Mouse (Mus musculus): ENCODE measurements at regions not wholly inside any gene's neighbourhood (a gene's known extent, or its start where the extent isn't known, plus 50 kb on each side); places are given as distances from the start of the nearest gene placed in this dataset.
A peak's percentile ranks its signal among the peaks of the same experiment; 100 is the strongest.
"Not testable (repeated sequence)": the region's sequence is repeated elsewhere in the genome, so short reads cannot be mapped to it uniquely, and the experiment has no call there.

DNA sequence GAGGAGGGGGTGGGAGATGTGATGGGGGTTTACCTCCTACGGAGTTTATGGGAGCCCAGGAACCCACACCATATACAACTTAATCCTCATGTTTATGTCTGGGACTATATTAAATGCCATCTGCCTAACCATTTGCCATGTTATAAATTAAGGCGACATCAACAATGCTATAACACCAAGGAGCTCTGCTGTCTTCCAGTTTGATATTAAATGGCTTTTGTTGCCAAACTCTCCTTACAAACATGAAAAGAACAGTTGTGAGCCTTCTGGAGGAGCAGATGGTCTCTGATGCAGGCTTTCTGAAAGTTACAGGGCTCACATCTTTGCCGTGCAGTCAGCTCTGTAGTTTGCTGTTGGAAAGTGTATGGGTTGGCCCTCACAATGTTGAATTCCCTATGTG lies 470.3 kb upstream of the Sall1 start:
- peak; percentile 62 for DNase-seq

DNA sequence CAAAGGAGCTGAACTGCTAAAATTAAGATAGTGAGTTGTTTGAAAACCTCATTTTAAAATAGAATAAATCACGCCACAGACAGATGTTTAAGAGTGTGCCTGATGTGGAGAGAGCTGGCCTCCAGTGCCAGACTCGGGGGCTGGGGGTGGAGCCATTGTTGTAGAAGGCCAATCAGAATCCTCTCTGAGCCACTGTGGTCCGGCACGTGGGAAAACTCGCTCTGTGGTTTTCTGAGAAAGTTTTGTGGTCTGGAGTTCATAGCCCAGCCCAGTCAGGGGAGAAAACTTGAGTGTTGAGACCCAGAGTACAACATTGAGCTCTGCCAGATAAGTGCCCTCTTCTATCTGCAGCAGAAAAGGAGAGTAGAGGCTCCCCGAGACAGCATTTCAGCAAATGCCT lies 463.7 kb upstream of the Sall1 start:
- no peak for DNase-seq

DNA sequence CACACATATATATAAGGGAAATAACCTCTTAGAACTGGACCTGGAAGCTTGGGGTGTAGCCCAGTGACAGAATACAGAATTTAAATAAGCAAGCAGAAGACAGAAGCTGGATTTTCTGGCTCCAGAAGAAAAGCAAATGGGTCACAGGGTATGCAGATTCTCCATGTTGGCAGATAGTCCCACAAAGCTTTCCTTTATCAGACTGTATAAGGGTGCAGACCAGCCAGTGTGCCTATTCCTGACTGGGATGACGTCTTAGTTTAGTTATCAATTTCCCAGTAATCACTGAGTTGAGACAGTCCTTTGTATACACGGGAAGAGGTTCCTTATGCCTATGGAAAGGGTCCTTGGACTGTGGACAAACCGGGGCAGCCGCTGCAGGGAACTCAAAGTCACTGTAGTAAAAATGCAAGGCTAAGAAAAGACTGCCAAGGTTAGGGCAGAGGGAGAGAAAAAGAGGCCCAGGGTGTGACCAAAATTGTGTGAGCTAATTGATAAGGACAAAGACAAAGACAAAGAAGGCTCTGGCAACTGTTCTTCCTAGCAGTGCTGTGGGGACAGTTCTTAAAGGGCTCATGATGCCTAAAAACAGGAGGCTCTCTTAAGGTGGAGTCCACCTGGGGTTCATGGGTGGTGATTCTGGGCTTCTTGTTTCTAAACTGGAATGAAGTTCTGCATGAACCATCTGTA lies 459.7 kb upstream of the Sall1 start:
- no peak for DNase-seq

GRCm38 (mm10) chr8:89503030-89503429 lies 459.1 kb upstream of the Sall1 start:
- DNase-seq = no peak

DNA sequence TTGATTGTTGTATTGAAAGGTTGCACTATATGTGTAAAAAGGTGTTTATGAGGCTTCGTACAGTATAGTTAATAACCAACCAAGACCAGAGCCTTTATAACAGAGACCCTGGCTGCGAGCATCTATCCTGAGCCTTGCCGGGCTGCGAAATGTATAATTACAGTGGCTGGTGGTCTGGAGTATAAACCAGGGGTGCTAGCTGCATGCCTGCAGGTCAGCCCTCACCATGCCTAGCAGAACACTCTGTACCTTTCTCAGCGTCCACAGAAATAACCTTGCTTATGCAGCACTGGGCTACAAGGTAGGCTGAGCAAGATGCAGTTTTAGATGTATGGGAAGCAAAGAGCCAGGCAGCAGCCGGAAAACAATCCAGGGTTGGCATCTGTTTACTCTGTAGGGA lies 457.8 kb upstream of the Sall1 start:
- no peak for DNase-seq

DNA sequence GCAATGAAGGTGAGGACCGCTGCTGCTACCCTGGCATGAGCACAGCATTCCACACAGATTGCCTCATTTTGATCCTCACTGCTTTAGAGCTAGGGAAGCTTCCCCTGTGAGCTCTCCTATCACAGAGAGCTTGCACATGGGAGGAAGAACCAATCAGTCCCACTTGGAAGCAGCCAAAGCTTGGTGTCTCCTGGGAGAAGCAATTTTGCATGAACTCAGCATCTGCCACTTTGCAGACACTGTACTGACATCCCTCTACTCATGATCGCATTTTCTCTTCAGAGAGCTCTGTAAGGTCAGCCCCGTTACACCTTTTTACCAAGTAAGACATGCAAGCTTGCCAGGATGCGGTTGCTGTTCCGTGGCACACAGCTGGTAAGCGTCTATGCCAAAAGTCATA lies 455.9 kb upstream of the Sall1 start:
- no peak for DNase-seq

DNA sequence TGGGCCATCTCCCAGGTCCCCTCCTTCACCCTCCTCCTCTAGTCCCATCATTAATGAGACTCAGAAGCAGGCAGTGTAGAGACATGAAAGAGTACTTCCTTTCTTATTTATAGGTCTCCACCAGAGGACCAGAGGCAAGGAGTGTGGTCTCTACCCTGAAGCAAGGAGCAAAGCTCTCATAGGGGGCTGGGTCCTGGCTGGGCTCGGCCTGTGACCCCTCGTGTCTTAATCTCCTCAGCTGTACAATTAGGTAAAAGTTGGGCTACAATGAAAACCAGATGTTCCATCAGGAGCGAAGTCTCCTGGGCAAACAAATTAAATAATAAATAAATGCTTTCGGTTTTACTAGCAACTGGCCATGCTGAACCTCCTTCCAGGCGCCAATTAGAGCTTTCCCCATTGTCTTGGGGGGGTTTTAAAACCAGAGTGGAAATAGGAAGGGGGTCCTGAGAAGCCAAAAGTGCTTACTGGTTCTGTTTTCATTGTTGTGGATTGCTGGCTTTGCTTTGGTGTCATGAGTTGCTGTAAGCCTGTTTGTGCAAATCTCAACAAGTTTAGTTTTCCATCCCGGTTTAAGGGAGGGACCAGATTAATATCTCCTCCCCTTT lies 454.2 kb upstream of the Sall1 start:
- DNase-seq = no peak

- DNase-seq = no peak
Measured at GRCm38 (mm10) chr8:89492336-89492735, 448.4 kb upstream of the Sall1 start.

GRCm38 (mm10) chr8:89482481-89482880 lies 438.5 kb upstream of the Sall1 start:
- DNase-seq = not testable (repeated sequence)

DNA sequence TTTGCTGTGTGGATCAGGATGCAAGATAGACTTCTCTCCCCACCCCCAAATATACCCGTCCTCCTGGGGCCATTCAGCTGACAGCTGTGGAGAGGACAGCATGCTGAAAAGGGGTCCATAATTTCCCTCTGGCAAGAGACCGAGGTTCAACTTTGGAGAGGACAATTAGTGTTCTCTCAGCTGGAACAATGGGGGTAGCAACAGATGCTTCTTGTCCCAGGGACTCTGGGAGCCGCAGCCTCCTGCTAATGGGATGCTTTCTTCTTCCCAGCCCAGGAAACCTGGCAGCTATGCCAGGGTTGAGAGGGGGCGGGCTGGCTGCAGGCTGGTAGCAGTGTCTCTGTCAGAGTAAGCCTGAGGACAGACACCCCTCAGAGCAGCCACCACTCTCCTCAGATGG lies 433.0 kb upstream of the Sall1 start:
- peak; percentile 11 for DNase-seq

GRCm38 (mm10) chr8:89471116-89471515 lies 427.2 kb upstream of the Sall1 start:
- DNase-seq = no peak

- DNase-seq = no peak
Measured at GRCm38 (mm10) chr8:89468782-89469220, 424.8 kb upstream of the Sall1 start.

DNA sequence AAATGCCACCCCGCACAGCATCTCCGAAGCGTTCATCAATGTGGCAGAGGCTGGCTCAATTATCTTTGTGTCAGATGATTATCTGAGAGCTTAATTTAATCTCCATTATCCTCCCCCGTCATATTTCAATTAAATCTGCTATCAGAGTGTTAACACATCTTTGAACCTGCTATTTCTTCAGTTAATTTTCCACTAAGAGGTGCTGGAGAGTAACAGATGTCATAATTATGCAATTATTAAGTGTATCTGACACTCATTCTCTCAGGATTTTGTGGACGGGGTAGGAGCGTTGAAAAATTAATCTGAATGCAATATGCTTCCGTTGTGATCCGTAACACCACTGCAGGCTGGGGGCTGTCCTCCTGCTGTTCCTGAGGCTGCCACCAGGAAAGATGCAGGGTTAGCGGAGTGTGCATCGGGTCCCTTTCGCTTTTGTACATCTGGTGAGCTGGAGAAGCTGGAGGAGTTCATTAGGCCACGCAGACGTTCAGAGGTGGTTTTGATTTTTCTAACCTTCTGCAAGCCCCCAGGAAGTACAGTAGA lies 421.3 kb upstream of the Sall1 start:
- no peak for DNase-seq

- no peak for DNase-seq
Measured at GRCm38 (mm10) chr8:89456517-89456916, 412.6 kb upstream of the Sall1 start.

- no peak for DNase-seq
Measured at GRCm38 (mm10) chr8:89455731-89456130, 411.8 kb upstream of the Sall1 start.

GRCm38 (mm10) chr8:89454197-89454596 lies 410.2 kb upstream of the Sall1 start:
- no peak for DNase-seq

DNA sequence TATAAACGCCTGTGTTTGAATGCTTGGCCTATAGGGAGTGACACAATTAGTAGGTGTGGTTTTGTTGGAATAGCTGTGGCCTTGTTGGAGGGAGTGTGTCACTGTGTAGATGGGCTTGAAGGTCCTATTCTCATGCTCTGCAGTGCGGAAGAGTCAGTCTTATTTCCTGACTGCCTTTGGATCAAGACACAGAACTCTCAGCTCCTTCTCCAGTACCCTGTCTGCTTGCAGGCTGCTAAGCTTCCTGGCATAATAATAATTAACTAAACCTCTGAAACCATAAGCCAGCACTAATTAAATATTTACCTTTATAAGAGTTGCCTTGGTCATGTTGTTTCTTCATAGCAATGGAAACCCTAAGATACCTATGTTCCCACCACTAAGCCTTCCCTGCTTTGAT lies 409.8 kb upstream of the Sall1 start:
- DNase-seq = no peak

DNA sequence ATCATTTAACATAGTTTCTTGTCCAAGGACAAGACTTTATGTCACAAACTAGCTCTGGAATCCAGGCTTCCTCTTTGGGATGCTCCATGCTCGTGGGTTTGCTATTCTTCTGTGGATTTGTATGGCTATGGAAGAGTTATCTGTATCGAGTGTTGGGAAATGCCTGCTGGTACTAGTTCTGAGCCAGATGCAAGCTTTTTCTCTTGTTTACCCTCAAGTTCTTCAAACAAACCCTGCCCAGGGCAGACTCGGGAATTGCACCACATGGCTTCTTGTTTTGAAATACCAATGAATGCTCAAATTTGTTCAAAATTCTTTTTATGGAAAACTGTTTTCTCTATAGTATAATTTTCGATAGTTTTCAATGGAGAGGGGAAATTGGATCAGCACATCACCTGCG lies 400.5 kb upstream of the Sall1 start:
- DNase-seq = no peak

GRCm38 (mm10) chr8:89439304-89439703 lies 395.3 kb upstream of the Sall1 start:
- no peak for DNase-seq

- no peak for DNase-seq
Measured at GRCm38 (mm10) chr8:89426969-89427368, 383.0 kb upstream of the Sall1 start.

DNA sequence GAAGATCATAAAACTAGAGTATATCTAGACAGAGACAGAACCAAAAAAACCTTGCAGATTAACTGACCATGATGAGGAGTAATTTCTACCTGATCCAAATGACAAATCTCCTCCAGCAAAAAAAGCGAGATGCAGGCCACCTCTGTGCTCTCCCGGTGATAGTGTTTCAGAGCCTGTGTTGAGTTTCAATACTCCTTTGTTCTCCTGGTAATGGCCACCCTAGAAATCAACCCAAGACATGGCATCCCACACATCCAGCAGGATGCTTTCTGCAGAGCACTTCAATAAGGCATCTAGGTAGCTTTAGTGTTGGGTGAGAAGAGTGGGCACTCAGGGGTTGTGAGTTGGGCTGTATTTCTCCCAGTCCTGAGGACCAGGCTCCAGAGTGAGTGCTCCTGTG lies 371.3 kb upstream of the Sall1 start:
- DNase-seq = no peak

DNA sequence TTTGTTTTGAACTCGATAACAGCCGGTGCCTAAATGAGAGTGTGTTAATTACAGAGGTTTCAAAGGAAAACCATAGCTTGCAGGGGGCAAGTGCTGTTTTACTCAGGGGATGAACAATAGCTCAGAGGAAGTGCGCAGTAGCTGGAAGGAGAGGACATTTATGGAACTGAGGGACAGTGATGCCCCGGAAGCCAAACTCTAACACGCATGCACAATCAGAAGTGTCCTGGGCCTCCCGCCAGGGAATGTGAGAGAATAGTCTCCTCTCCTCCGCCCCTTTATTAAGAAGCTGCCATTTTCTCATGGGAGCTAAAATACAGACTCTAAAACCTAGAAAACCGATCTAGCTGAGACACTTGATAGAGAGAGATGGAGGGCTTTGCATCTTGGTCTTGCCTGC lies 368.5 kb upstream of the Sall1 start:
- DNase-seq = no peak

DNA sequence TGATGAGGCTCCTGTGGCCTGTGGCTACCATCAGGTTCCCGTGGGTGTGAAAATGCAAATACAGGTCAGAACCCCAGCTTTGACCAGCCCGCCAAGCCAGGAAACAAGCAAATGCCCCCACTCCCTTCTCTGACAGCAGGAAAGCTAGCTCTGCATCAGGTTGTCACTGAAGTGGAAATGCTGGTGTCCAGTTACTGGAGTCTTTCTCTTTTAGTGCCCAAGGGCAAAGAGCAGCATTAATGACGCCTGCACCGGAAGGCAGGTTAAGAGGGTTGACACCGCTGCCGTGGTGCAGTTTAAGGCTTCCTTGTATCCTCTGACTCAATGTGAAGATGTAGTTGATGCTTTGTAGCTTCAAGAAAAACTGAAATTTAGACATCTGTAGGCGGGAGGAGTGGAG lies 368.1 kb upstream of the Sall1 start:
- no peak for DNase-seq

GRCm38 (mm10) chr8:89406688-89407087 lies 362.7 kb upstream of the Sall1 start:
- DNase-seq = no peak

DNA sequence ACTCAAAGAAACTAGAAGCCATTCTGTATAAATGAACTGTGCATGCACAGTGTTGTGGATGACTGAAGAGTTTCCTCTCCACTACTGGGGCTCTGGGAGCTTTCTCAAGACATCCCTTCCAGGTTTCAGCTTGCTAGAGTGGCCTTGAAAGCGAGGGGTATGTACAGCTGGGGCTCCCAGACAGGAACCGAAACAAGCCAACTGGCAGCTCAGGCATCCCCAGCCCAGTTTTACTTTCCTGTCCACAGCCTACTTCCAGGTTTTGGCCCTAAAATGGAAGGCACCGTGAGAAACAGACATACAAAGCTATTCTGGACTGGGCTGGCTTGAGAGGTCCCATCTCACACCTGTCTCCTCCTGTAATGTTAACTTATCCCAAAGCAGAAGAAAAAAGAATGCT lies 360.3 kb upstream of the Sall1 start:
- peak; percentile 89 for DNase-seq
